Mouse (Mus musculus) midbrain, embryonic 10.5 days (tissue): ENCODE data around the gene Olah. TPM values are rescaled to one million over a fixed set of nuclear protein-coding genes. Genes with fewer than 3 reads are reported as not detected.
A peak's percentile ranks its signal among the peaks of the same experiment; 100 is the strongest.

Source experiments
- DNase-seq: peaks from one replicate; pipeline ENCODE4 v3.0.0-alpha.2; 2017; ENCODE audit warnings: low spot score
- H3K27ac ChIP-seq: fragments of 300-500 bp; sonication (generic); replicated peaks from 2 replicates; pipeline ENCODE4 v1.5.1; 2016; ENCODE audit warnings: mild to moderate bottlenecking
- H3K27me3 ChIP-seq: fragments of 300-500 bp; sonication (generic); 2 replicates; pipeline ENCODE4 v1.6.1; 2016; ENCODE audit warnings: low read depth, mild to moderate bottlenecking; ENCODE audit not compliant: poor library complexity, severe bottlenecking
- H3K36me3 ChIP-seq: fragments of 300-500 bp; sonication (generic); 2 replicates; pipeline ENCODE4 v1.6.1; 2016; ENCODE audit warnings: mild to moderate bottlenecking, moderate library complexity
- H3K4me1 ChIP-seq: fragments of 300-500 bp; sonication (generic); 2 replicates; pipeline ENCODE4 v1.6.1; 2016
- H3K4me3 ChIP-seq: fragments of 300-500 bp; sonication (generic); 2 replicates; pipeline ENCODE4 v1.5.1; 2016; ENCODE audit warnings: mild to moderate bottlenecking, moderate library complexity
- H3K9me3 ChIP-seq: fragments of 300-500 bp; sonication (generic); replicated peaks from 2 replicates; pipeline ENCODE4 v1.6.1; 2016; ENCODE audit warnings: mild to moderate bottlenecking
- WGBS: fragments of 180-500 bp; shearing (Covaris S2); methylation state at CpG from one replicate; pipeline ENCODE4 v1.1.7; 2016; 5-methylcytosine and 5-hydroxymethylcytosine counted together
- polyA plus RNA-seq: library from polyadenylated mRNA; unstranded; fragments of >200 nt; fragmentation: Nextera tagmentation; extraction: Ambion mirVana; gene quantifications from 2 replicates; pipeline ENCODE4 v1.2.1, GENCODE M21; 2016

Gene Olah
- polyA plus RNA-seq, 1 experiment from 2014 or later, result not detected

DNA sequence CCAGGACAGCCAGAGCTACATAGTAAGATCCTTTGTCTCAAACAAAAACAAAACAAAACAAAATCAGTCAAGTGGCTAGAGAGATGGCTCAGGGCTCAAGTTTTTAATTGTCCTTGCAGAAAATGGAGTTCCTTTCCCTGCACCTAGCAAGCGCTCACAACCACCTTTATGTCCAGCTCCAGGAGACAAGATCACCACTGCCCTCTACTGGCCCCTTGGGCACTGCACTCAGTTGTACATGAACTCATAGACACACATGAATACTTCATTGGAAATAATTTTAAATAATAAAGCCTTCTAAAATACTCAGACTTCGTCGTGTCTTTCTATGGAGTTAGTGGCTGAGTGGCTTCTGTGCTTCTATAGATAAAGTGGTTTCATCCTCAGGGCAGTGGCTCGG is 17.2 kb upstream of the Olah start:
- Histone ChIP-seq H3K36me3 (no peaks in the 10 kb centered on the region), H3K9me3 (no peaks in the 10 kb centered on the region), H3K27me3 (peaks cover 31% of the 10 kb centered on the region), H3K4me1 (peaks cover 6% of the 10 kb centered on the region), H3K4me3 (no peak overlapping the region), H3K27ac (no peak overlapping the region)
- DNase-seq, result peak; percentile 67
- WGBS, result 32% methylated on average over 4 of the region's 4 CpGs

DNA sequence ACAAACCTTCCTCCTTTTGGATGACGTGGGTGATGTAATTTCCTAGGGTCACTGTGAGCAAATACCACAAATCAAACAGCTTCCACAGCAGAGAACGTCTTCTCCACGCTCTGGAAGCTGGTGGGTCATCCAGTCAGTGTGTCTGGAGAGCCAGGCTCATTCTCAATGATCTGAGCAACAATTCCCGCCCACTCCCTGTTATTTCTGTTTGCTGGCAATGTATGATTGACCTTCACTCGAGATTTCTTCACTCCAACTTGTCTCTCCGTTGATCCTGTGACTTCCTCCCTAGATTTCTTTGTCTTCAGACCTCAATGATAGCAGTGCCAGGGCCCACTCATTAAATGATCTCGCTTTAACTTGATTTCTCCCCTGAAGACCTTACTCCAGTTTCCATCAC is 10.7 kb upstream of the Olah start:
- 83% methylated on average over 7 of the region's 7 CpGs for WGBS
- no peak for DNase-seq
- Histone ChIP-seq H3K36me3 (no peaks in the 10 kb centered on the region), H3K9me3 (no peaks in the 10 kb centered on the region), H3K27me3 (no peaks in the 10 kb centered on the region), H3K27ac (no peak overlapping the region), H3K4me3 (no peak overlapping the region), H3K4me1 (no peaks in the 10 kb centered on the region)

DNA sequence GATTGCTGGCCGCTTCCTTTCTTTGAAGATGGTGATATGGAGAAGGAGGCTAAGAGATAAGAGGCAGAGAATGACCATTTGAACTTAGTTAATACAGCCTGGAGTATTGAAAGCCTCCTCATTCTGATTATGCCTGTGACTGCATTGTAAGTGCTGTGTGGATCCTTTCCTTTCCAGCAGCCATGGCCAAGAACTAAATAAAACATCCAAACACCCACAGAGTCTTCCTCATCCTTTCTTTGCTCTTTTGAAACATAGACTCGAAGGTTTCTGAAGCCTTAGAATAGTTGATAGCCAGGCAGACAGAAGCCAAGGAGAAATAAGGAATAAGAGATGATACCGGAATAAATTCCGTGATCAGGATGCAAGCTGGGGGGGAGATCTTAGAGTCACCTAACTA is 9.0 kb upstream of the Olah start:
- Histone ChIP-seq H3K27ac (no peak overlapping the region), H3K9me3 (no peaks in the 10 kb centered on the region), H3K36me3 (no peaks in the 10 kb centered on the region), H3K4me1 (no peaks in the 10 kb centered on the region), H3K4me3 (no peak overlapping the region), H3K27me3 (no peaks in the 10 kb centered on the region)
- no peak for DNase-seq
- 87% methylated on average over 4 of the region's 4 CpGs for WGBS

DNA sequence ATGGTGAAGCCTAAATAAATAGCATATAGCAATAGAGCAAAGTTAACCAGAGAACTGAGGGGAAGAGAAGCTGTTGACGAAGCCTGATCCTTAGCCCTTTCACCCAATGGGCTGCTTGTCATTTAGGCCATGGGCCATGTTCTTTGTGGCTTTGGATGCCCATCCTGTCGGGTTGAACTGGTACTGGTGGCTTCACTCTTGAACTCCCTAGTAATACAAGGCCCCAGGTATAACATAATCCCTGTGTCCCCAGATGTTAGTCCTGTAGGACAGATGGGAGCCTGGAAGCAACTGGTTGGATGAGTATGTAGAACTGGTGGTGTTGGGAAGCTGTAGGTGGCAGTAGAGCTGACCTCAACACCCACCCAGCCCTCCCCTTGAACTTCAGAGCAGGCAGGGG is 5.1 kb downstream of the Olah start:
- WGBS, result 72% methylated on average over 2 of the region's 2 CpGs
- Histone ChIP-seq H3K36me3 (no peaks in the 10 kb centered on the region), H3K27me3 (no peaks in the 10 kb centered on the region), H3K27ac (no peak overlapping the region), H3K9me3 (no peaks in the 10 kb centered on the region), H3K4me3 (no peak overlapping the region), H3K4me1 (no peaks in the 10 kb centered on the region)
- DNase-seq, result no peak

DNA sequence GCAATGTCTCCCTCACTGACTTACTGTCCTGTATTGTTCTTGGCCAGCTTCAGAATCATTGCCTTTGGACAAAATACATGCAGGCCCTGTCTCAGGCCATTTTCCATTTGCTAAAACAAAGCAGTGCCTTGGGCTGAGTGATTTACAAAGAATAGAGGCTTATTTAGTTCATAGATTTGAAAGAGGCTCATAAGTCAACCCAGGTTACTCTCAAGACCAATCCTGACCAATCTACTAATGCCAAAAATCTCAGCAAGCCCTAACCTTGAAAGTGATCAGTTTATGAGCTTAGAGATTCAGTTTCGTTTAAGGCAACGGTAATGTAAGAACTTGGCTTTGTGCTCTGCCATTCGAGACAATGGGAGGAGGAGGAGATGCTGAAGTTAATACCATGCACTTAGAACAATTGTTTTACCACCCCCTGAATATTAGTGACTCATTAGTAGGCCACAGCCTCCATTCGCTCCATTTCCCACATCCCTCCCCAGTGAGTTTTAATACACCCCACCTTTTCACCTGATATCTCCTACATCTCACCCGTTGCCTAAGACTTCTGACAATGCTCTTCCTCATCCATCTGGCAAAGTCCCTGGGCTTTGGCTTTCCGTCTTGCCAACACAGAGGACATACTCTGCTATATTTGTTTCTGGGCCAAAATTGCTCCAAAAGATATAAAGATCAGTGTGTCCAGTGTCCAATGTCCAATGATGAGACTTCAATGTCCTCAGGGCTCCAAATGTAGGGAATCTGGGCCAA is 9.7 kb downstream of the Olah start:
- 85% methylated on average over 6 of the region's 6 CpGs for WGBS
- no peaks in the 10 kb centered on the region for H3K9me3 ChIP-seq
- no peak for DNase-seq
- H3K4me1 ChIP-seq, result no peaks in the 10 kb centered on the region
- no peak overlapping the region for H3K27ac ChIP-seq
- no peak overlapping the region for H3K4me3 ChIP-seq
- no peaks in the 10 kb centered on the region for H3K36me3 ChIP-seq
- H3K27me3 ChIP-seq, result no peaks in the 10 kb centered on the region

DNA sequence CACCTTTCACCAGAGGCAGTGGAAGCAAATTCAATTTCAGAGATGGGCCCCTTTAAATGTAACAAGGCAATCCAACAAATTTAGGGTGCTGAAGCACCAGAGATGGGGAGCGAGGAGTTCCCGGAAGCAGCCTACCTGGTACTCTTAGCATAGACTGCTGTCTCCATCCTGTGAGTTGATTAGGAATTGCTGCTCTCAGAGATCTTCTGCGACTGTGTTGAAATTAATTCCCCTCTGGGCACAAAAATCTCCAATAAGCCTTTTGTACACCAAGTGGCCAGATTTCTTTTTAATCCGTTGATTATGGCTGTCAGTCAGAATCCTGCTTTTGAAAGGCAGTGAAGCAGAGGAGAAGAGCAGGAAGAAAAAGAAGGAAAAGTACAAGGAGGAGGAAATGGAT is 31.9 kb downstream of the Olah start:
- Histone ChIP-seq H3K27ac (no peak overlapping the region), H3K4me3 (no peak overlapping the region), H3K27me3 (no peaks in the 10 kb centered on the region), H3K4me1 (no peaks in the 10 kb centered on the region), H3K36me3 (no peaks in the 10 kb centered on the region), H3K9me3 (no peaks in the 10 kb centered on the region)
- WGBS, result 63% methylated on average over 4 of the region's 4 CpGs
- no peak for DNase-seq

DNA sequence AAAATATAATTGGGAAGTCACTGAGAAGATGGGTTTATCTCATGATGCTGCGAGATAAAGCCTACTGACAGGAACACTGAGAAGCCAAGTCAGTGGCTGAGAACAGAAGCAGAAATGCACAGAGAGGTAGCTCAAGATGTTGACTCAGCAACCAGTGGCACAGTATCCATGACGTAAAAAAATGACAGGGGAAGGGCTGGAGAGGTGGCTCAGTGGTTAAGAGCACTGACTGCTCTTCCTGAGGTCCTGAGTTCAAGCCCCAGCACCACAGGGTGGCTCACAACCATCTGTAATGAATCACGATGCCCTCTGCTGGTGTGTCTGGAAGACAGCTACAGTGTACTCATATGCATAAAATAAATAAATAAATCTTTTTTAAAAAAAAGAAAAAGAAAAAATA is 35.9 kb downstream of the Olah start:
- Histone ChIP-seq H3K4me3 (no peak overlapping the region), H3K9me3 (no peaks in the 10 kb centered on the region), H3K4me1 (no peaks in the 10 kb centered on the region), H3K27me3 (no peaks in the 10 kb centered on the region), H3K36me3 (no peaks in the 10 kb centered on the region), H3K27ac (no peak overlapping the region)
- WGBS, result 78% methylated on average over 3 of the region's 3 CpGs
- no peak for DNase-seq

DNA sequence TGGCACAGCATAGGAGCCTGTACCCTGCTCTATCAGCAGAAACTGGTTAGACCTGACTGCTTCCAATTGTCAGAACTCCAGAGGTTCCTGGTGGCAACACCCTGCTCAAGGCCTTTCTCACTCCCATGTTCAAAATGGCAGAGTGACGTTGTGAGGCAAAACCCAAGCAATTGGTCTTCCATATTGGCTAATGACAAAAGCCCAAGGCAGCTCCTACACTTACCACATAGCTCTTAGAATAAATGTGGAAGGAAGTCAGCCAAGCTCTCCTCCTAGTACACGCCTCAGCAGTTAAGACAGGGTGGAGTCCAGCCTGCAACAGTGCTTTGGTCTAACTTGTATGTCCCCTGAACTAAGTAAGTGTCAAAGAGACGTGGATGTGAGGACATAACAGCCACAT is 39.1 kb downstream of the Olah start:
- no peak overlapping the region for H3K27ac ChIP-seq
- H3K4me3 ChIP-seq, result no peak overlapping the region
- no peaks in the 10 kb centered on the region for H3K36me3 ChIP-seq
- H3K27me3 ChIP-seq, result no peaks in the 10 kb centered on the region
- DNase-seq, result no peak
- H3K4me1 ChIP-seq, result no peaks in the 10 kb centered on the region
- 86% methylated on average over 3 of the region's 3 CpGs for WGBS
- no peaks in the 10 kb centered on the region for H3K9me3 ChIP-seq

DNA sequence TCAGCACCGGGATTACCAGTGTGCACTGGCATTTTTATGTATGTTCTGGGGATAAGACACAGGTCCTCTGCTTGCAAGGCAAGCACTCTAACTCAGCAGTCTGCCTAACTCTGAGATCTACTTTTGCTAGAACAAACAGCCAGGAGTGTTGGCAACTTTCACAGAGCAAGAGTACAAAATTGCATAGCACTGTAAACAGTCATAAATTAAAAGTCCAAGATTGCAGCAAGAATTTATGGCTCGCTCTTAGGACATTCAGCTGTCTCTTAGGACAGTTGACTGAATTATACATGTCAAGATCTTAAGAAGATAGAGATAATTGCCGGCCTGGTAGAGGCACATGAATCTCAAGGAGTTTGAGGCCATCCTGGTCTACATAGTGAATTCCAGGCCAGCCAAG is 40.7 kb downstream of the Olah start:
- Histone ChIP-seq H3K4me1 (no peaks in the 10 kb centered on the region), H3K36me3 (no peaks in the 10 kb centered on the region), H3K27ac (no peak overlapping the region), H3K27me3 (no peaks in the 10 kb centered on the region), H3K9me3 (no peaks in the 10 kb centered on the region), H3K4me3 (no peak overlapping the region)
- no peak for DNase-seq
- 88% methylated on average over 3 of the region's 3 CpGs for WGBS

DNA sequence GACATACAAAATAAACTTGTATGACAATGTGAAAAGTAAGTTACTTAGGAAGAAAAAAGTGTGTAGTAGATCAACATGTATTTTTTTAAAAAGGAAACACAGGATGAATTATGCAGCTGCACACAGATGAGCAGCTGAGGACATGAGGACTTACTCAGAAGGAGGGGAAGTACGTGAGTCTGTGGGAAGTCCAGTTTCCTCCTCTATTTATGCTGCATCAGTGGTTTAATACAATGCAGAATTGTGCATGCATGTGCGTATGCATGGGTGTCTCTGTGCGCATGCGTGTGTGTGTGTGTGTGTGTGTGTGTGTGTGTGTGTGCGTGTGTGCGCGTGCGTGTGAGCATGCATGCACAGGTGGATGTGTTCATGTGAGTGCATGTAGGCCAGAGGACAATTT is 41.2 kb downstream of the Olah start:
- Histone ChIP-seq H3K27me3 (no peaks in the 10 kb centered on the region), H3K36me3 (no peaks in the 10 kb centered on the region), H3K9me3 (no peaks in the 10 kb centered on the region), H3K27ac (no peak overlapping the region), H3K4me3 (no peak overlapping the region), H3K4me1 (no peaks in the 10 kb centered on the region)
- WGBS, result 91% methylated on average over 8 of the region's 8 CpGs
- DNase-seq, result no peak

DNA sequence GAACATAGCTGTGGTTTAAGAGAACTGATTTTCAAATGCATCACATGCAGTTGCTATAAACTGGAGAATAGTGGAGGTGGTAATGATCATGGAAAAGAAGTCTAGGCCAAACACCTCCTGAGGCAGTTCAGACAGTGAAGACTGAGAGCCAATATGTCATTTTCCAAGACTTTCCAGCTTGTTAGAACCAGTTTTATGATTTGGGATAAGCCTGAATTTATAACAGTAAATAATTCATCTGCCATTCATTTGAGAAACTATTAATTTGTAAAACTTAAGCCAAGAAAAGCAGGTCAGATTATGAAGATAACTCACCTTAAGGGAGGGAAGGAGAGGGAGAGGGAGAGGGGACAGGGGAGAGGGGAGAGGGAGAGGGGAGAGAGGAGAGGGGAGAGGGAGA is 43.9 kb downstream of the Olah start:
- no peak overlapping the region for H3K27ac ChIP-seq
- no peak for DNase-seq
- no peaks in the 10 kb centered on the region for H3K36me3 ChIP-seq
- no peaks in the 10 kb centered on the region for H3K9me3 ChIP-seq
- no peaks in the 10 kb centered on the region for H3K27me3 ChIP-seq
- H3K4me1 ChIP-seq, result no peaks in the 10 kb centered on the region
- no peak overlapping the region for H3K4me3 ChIP-seq

DNA sequence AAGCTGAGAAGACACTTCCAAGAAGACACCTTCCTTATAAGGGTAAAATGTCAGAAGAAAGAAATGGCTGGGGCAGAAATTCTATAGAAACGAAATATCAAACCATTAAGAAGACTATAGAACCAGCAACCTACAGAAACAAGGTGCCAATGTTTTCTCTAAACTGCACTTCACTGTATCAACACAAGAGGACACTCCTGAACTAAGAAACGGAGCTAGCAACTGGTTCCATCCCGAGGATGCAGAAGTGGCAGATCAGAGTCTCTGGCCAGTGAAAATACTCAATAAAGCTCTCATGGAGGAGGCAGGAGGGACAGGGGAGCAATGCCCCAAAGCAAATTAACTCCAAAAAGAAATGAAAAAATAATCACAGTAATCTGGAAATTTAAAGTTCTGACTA is 48.1 kb downstream of the Olah start:
- DNase-seq, result no peak
- 18% methylated on average over 3 of the region's 3 CpGs for WGBS
- no peak overlapping the region for H3K4me3 ChIP-seq
- no peak overlapping the region for H3K27ac ChIP-seq
- H3K36me3 ChIP-seq, result no peaks in the 10 kb centered on the region
- H3K27me3 ChIP-seq, result no peaks in the 10 kb centered on the region
- H3K4me1 ChIP-seq, result no peaks in the 10 kb centered on the region
- no peaks in the 10 kb centered on the region for H3K9me3 ChIP-seq

DNA sequence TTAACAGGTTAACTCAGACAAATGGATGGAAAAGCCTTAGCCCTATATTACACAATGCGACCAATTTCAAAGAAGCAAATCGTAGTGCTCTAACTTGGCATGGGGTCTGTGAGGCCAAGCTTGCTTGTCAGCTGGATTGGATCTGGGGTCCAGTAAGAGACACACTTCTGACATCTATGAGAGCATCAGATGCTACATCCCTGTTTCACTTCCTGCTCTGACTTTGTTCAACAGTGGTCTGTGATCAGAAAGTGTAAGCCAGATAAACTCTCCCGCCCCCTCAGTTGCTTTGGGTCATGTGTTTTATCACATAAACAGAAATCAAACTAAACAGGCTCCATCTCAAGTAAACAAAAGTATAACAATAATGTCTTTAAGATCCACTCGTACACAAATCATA is 48.6 kb downstream of the Olah start:
- DNase-seq, result no peak
- WGBS, result 80% methylated on average over 4 of the region's 4 CpGs
- no peaks in the 10 kb centered on the region for H3K9me3 ChIP-seq

More for the DNA sequence above, 48.6 kb downstream of the Olah start:
- Histone ChIP-seq H3K4me1 (no peaks in the 10 kb centered on the region), H3K27ac (no peak overlapping the region), H3K4me3 (no peak overlapping the region), H3K27me3 (no peaks in the 10 kb centered on the region), H3K36me3 (no peaks in the 10 kb centered on the region)
